Mouse (Mus musculus) liver, postnatal 0 days (tissue): ENCODE data around the gene Sgce.

Experiments used
- CTCF ChIP-seq: sonication (generic); IDR thresholded peaks from 2 replicates; pipeline ENCODE4 v1.5.1; 2016; ENCODE audit warnings: antibody characterized with exemption, low read depth
- EP300 ChIP-seq: IDR thresholded peaks from 2 replicates; pipeline ENCODE4 v1.6.1; 2016; ENCODE audit warnings: antibody characterized with exemption, low read depth, mild to moderate bottlenecking

DNA sequence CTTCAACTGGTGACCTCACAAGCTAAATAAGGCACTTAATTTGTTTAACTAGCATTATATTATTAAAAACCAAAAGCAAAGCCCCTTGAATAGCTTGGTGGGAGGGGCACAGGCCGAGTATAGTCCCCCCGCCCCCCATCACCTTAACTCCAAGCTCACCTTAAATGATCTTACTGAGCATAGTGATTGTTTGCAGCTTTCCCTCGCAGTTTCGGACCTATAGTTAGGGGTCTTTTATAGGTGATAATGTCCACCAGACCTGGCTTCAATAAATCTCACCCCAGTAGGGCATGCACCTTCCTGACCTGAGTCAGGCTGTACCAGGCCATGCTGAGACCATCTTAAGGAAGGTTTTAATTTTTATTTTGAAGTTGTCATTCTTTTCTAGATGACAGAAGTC, 4.3 kb upstream of the Sgce start:
- TF ChIP-seq CTCF: no peak
- no peak for TF ChIP-seq EP300
